Mouse (Mus musculus): Measurements from ENCODE around the gene Olfr1205.

- TF ChIP-seq CTCF (IDR thresholded peaks at IDR 0.05; ENCODE audit: insufficient read depth, low read length), result no peak
- TF ChIP-seq POLR2A (IDR thresholded peaks at IDR 0.05; ENCODE audit: borderline replicate concordance, extremely low read depth, low read depth, low read length), result no peak
Observed at GRCm38 (mm10) chr2:88829437-88829836, at the start of gene Olfr1205.
